Mouse (Mus musculus) embryonic facial prominence, embryonic 10.5 days (tissue): ENCODE results near the gene Ngfr. TPM values are rescaled to one million over a fixed set of nuclear protein-coding genes. Genes with fewer than 3 reads are reported as not detected.

Experiments
- DNase-seq: peaks from one replicate; pipeline ENCODE4 v3.0.0-alpha.2; 2017; ENCODE audit warnings: low spot score
- H3K27ac ChIP-seq: fragments of 300-500 bp; sonication (generic); replicated peaks from 2 replicates; pipeline ENCODE4 v1.5.1; 2016; ENCODE audit warnings: mild to moderate bottlenecking
- H3K27me3 ChIP-seq: fragments of 300-500 bp; sonication (generic); replicated peaks from 2 replicates; pipeline ENCODE4 v1.6.1; 2016; ENCODE audit warnings: low read depth, mild to moderate bottlenecking; ENCODE audit not compliant: poor library complexity, severe bottlenecking
- H3K36me3 ChIP-seq: fragments of 300-500 bp; sonication (generic); replicated peaks from 2 replicates; pipeline ENCODE4 v1.6.1; 2016; ENCODE audit warnings: mild to moderate bottlenecking, moderate library complexity
- H3K4me1 ChIP-seq: fragments of 300-500 bp; sonication (generic); 2 replicates; pipeline ENCODE4 v1.6.1; 2016
- H3K4me3 ChIP-seq: fragments of 300-500 bp; sonication (generic); 2 replicates; pipeline ENCODE4 v1.5.1; 2016; ENCODE audit warnings: mild to moderate bottlenecking, moderate library complexity
- H3K9me3 ChIP-seq: fragments of 300-500 bp; sonication (generic); 2 replicates; pipeline ENCODE4 v1.6.1; 2016; ENCODE audit warnings: mild to moderate bottlenecking
- WGBS: fragments of 180-500 bp; shearing (Covaris S2); methylation state at CpG from one replicate; pipeline ENCODE4 v1.1.7; 2016; 5-methylcytosine and 5-hydroxymethylcytosine counted together
- polyA plus RNA-seq: library from polyadenylated mRNA; unstranded; fragments of >200 nt; fragmentation: Nextera tagmentation; extraction: Ambion mirVana; gene quantifications from 2 replicates; pipeline ENCODE4 v1.2.1, GENCODE M21; 2016

Gene Ngfr
- 21.7 and 23.5 TPM in 2 replicates for polyA plus RNA-seq

GRCm38 (mm10) chr11:95587423-95587951 lies at the start of gene Ngfr:
Gene Ngfr (minus strand): TSS chr11:95587735.
- Histone ChIP-seq H3K4me3 (peak within 1 kb of the TSS; percentile 56), H3K27ac (peak within 1 kb of the TSS; percentile 55), H3K9me3 (no peaks in the 10 kb centered on the region), H3K27me3 (peaks cover 100% of the 10 kb centered on the region), H3K36me3 (no peaks in the 10 kb centered on the region), H3K4me1 (peaks cover 62% of the 10 kb centered on the region)
- under 1% methylated on average over 39 of the region's 39 CpGs for WGBS
- DNase-seq, result peak; percentile 78

GRCm38 (mm10) chr11:95635030-95635429 lies 47.5 kb upstream of the Ngfr start:
- peaks cover 18% of the 10 kb centered on the region for H3K27me3 ChIP-seq
- H3K9me3 ChIP-seq, result no peaks in the 10 kb centered on the region
- H3K4me3 ChIP-seq, result no peak overlapping the region
- H3K36me3 ChIP-seq, result no peaks in the 10 kb centered on the region
- peaks cover 74% of the 10 kb centered on the region for H3K4me1 ChIP-seq
- WGBS, result 21% methylated on average over 2 of the region's 2 CpGs
- no peak for DNase-seq
- peak overlapping the region; percentile 60; the same call in 1 of the 2 replicates for H3K27ac ChIP-seq

- H3K4me3 ChIP-seq, result no peak overlapping the region
- peaks cover 22% of the 10 kb centered on the region for H3K27me3 ChIP-seq
- H3K9me3 ChIP-seq, result no peaks in the 10 kb centered on the region
- peaks cover 77% of the 10 kb centered on the region for H3K4me1 ChIP-seq
- 60% methylated on average over 2 of the region's 2 CpGs for WGBS
- H3K27ac ChIP-seq, result peak overlapping the region; percentile 78
- no peak for DNase-seq
- H3K36me3 ChIP-seq, result no peaks in the 10 kb centered on the region
Measured at GRCm38 (mm10) chr11:95633512-95634000, 46.0 kb upstream of the Ngfr start.

GRCm38 (mm10) chr11:95632474-95632873 lies 44.9 kb upstream of the Ngfr start:
- no peaks in the 10 kb centered on the region for H3K36me3 ChIP-seq
- H3K27me3 ChIP-seq, result peaks cover 29% of the 10 kb centered on the region
- H3K4me1 ChIP-seq, result peaks cover 78% of the 10 kb centered on the region
- 34% methylated on average over 6 of the region's 6 CpGs for WGBS
- no peaks in the 10 kb centered on the region for H3K9me3 ChIP-seq
- peak overlapping the region; percentile 78 for H3K27ac ChIP-seq
- no peak for DNase-seq
- no peak overlapping the region for H3K4me3 ChIP-seq

GRCm38 (mm10) chr11:95631301-95631700 lies 43.8 kb upstream of the Ngfr start:
- WGBS, result 42% methylated on average over 4 of the region's 4 CpGs
- no peaks in the 10 kb centered on the region for H3K36me3 ChIP-seq
- peak overlapping the region; percentile 19; the same call in 1 of the 2 replicates for H3K4me3 ChIP-seq
- DNase-seq, result peak; percentile 85
- H3K4me1 ChIP-seq, result peaks cover 83% of the 10 kb centered on the region
- peak overlapping the region; percentile 78 for H3K27ac ChIP-seq
- H3K27me3 ChIP-seq, result peaks cover 37% of the 10 kb centered on the region
- no peaks in the 10 kb centered on the region for H3K9me3 ChIP-seq

- peaks cover 38% of the 10 kb centered on the region for H3K27me3 ChIP-seq
- no peaks in the 10 kb centered on the region for H3K9me3 ChIP-seq
- 84% methylated on average over 6 of the region's 6 CpGs for WGBS
- peaks cover 82% of the 10 kb centered on the region for H3K4me1 ChIP-seq
- no peaks in the 10 kb centered on the region for H3K36me3 ChIP-seq
- peak overlapping the region; percentile 78 for H3K27ac ChIP-seq
- DNase-seq, result no peak
- no peak overlapping the region for H3K4me3 ChIP-seq
Measured at GRCm38 (mm10) chr11:95630558-95630957, 43.0 kb upstream of the Ngfr start.

- H3K27me3 ChIP-seq, result peaks cover 75% of the 10 kb centered on the region
- H3K36me3 ChIP-seq, result no peaks in the 10 kb centered on the region
- 32% methylated on average over 8 of the region's 8 CpGs for WGBS
- H3K4me1 ChIP-seq, result peaks cover 68% of the 10 kb centered on the region
- no peak overlapping the region for H3K4me3 ChIP-seq
- H3K9me3 ChIP-seq, result no peaks in the 10 kb centered on the region
- H3K27ac ChIP-seq, result peak overlapping the region; percentile 71
- DNase-seq, result no peak
Measured at GRCm38 (mm10) chr11:95622426-95622825, 34.9 kb upstream of the Ngfr start.

GRCm38 (mm10) chr11:95621541-95622130 lies 34.1 kb upstream of the Ngfr start:
- Histone ChIP-seq H3K4me1 (peaks cover 67% of the 10 kb centered on the region), H3K36me3 (no peaks in the 10 kb centered on the region), H3K27me3 (peaks cover 72% of the 10 kb centered on the region), H3K9me3 (no peaks in the 10 kb centered on the region), H3K27ac (peak overlapping the region; percentile 71), H3K4me3 (no peak overlapping the region)
- WGBS, result 23% methylated on average over 9 of the region's 9 CpGs
- peak; percentile 9 for DNase-seq

GRCm38 (mm10) chr11:95621010-95621409 lies 33.5 kb upstream of the Ngfr start:
- WGBS, result 21% methylated on average over 4 of the region's 4 CpGs
- DNase-seq, result peak; percentile 31
- Histone ChIP-seq H3K27me3 (peaks cover 68% of the 10 kb centered on the region), H3K4me1 (peaks cover 68% of the 10 kb centered on the region), H3K27ac (no peak overlapping the region), H3K9me3 (no peaks in the 10 kb centered on the region), H3K36me3 (no peaks in the 10 kb centered on the region), H3K4me3 (no peak overlapping the region)

- peaks cover 73% of the 10 kb centered on the region for H3K4me1 ChIP-seq
Measured at GRCm38 (mm10) chr11:95619886-95620444, 32.4 kb upstream of the Ngfr start.

GRCm38 (mm10) chr11:95619081-95619480 lies 31.5 kb upstream of the Ngfr start:
- 80% methylated on average over 3 of the region's 3 CpGs for WGBS
- peaks cover 66% of the 10 kb centered on the region for H3K27me3 ChIP-seq
- H3K4me1 ChIP-seq, result peaks cover 82% of the 10 kb centered on the region
- no peak overlapping the region for H3K4me3 ChIP-seq
- no peaks in the 10 kb centered on the region for H3K9me3 ChIP-seq
- H3K36me3 ChIP-seq, result no peaks in the 10 kb centered on the region
- H3K27ac ChIP-seq, result no peak overlapping the region
- peak; percentile 7 for DNase-seq

More at GRCm38 (mm10) chr11:95619886-95620444, 32.4 kb upstream of the Ngfr start:
- Histone ChIP-seq H3K4me3 (no peak overlapping the region), H3K36me3 (no peaks in the 10 kb centered on the region), H3K27me3 (peaks cover 64% of the 10 kb centered on the region), H3K27ac (no peak overlapping the region), H3K9me3 (no peaks in the 10 kb centered on the region)
- DNase-seq, result peak; percentile 8
- WGBS, result 84% methylated on average over 5 of the region's 5 CpGs

GRCm38 (mm10) chr11:95617785-95618465 lies 30.4 kb upstream of the Ngfr start:
- H3K9me3 ChIP-seq, result no peaks in the 10 kb centered on the region
- WGBS, result 64% methylated on average over 19 of the region's 19 CpGs
- no peaks in the 10 kb centered on the region for H3K36me3 ChIP-seq
- H3K27ac ChIP-seq, result no peak overlapping the region
- H3K4me3 ChIP-seq, result no peak overlapping the region
- DNase-seq, result peak; percentile 8
- H3K27me3 ChIP-seq, result peaks cover 54% of the 10 kb centered on the region
- H3K4me1 ChIP-seq, result peaks cover 87% of the 10 kb centered on the region
